ENCODE assay signal across 9 mouse cellular contexts in genomic region chr14:46384946-46385691, GRCm38 (mm10). TPM values are rescaled to one million over a fixed set of nuclear protein-coding genes. Genes with fewer than 3 reads are reported as not detected.
DNase-seq lines count a peak whose midpoint lies in the region; ATAC-seq and TF ChIP-seq lines count a peak whose summit lies in the region.
"Had no signal": no experiment of that assay in that cellular context is flagged by ENCODE, and none has a peak within 500 bp of the region (broad histone marks: within the 10 kb centered on the region; RNA-seq: fewer than 3 reads in every experiment).

No protein-coding gene starts in this region.

- H3K4me3 ChIP-seq in lung, embryonic 14.5 days (ENCODE audit: low read depth, low read length) = peak overlapping the region; percentile 61
- H3K4me3 ChIP-seq in forebrain, embryonic 12.5 days (replicated peaks) = peak overlapping the region; percentile 51
- H3K4me3 ChIP-seq in limb, embryonic 13.5 days = peak overlapping the region; percentile 61
- peak overlapping the region; percentile 59 for H3K4me3 ChIP-seq in stomach, embryonic 15.5 days (replicated peaks)

- H3K4me1 ChIP-seq in lung, embryonic 14.5 days (ENCODE audit: insufficient read depth) = peaks cover 14% of the 10 kb centered on the region
- peaks cover 44% of the 10 kb centered on the region for H3K4me1 ChIP-seq in forebrain, embryonic 12.5 days
- H3K4me1 ChIP-seq in limb, embryonic 13.5 days = peaks cover 75% of the 10 kb centered on the region
- peaks cover 17% of the 10 kb centered on the region; the same call in 1 of the 2 replicates for H3K4me1 ChIP-seq in stomach, embryonic 15.5 days

- DNase-seq in lung, embryonic 14.5 days = peak; percentile 34
- DNase-seq in lung, postnatal 25 days (ENCODE audit: low spot score) = no peak
- DNase-seq in layer of hippocampus, postnatal 25 days (ENCODE audit: extremely low spot score in 1 of 2, low spot score in 1 of 2) = no peak
- no peak for DNase-seq in frontal cortex, adult 2 months (ENCODE audit: extremely low spot score in 1 of 2, low spot score in 1 of 2)

- peak overlapping the region; percentile 58 for H3K9ac ChIP-seq in lung, embryonic 14.5 days
- H3K9ac ChIP-seq in forebrain, embryonic 12.5 days = peak overlapping the region; percentile 36; the same call in 1 of the 2 replicates
- H3K9ac ChIP-seq in limb, embryonic 13.5 days = peak overlapping the region; percentile 72
- H3K9ac ChIP-seq in stomach, embryonic 15.5 days = peak overlapping the region; percentile 10; the same call in 1 of the 2 replicates

- no peaks in the 10 kb centered on the region for H3K9me3 ChIP-seq in lung, embryonic 14.5 days (ENCODE audit: low read depth, low read length)
- no peaks in the 10 kb centered on the region for H3K9me3 ChIP-seq in forebrain, embryonic 12.5 days
- H3K9me3 ChIP-seq in limb, embryonic 13.5 days = no peaks in the 10 kb centered on the region
- no peaks in the 10 kb centered on the region for H3K9me3 ChIP-seq in stomach, embryonic 15.5 days

- ATAC-seq in lung, embryonic 14.5 days (ENCODE audit: insufficient read depth) = no peak
- no peak for ATAC-seq in forebrain, embryonic 12.5 days (ENCODE audit: low FRiP score)
- ATAC-seq in limb, embryonic 13.5 days (ENCODE audit: low FRiP score, low read depth) = no peak
- no peak for ATAC-seq in stomach, embryonic 15.5 days (ENCODE audit: insufficient read depth, low FRiP score, low read depth)
- no peak for ATAC-seq in megakaryocyte, adult 5-6 weeks (ENCODE audit: poor library complexity, severe bottlenecking)

- no peak for TF ChIP-seq CTCF in lung, embryonic 14.5 days (IDR thresholded peaks at IDR 0.05; ENCODE audit: low read depth)

- 8% methylated on average over 14 of the region's 14 CpGs for WGBS in lung, embryonic 14.5 days
- 5% methylated on average over 14 of the region's 14 CpGs for WGBS in forebrain, embryonic 12.5 days
- WGBS in limb, embryonic 13.5 days = 1% methylated on average over 14 of the region's 14 CpGs
- WGBS in stomach, embryonic 15.5 days = 15% methylated on average over 14 of the region's 14 CpGs

- H3K4me2 ChIP-seq in lung, embryonic 14.5 days = peak overlapping the region; percentile 62
- peak overlapping the region; percentile 76 for H3K4me2 ChIP-seq in forebrain, embryonic 12.5 days
- H3K4me2 ChIP-seq in limb, embryonic 13.5 days (replicated peaks) = peak overlapping the region; percentile 87
- H3K4me2 ChIP-seq in stomach, embryonic 15.5 days = peak overlapping the region; percentile 82

- peaks cover 38% of the 10 kb centered on the region for H3K36me3 ChIP-seq in lung, embryonic 14.5 days (ENCODE audit: insufficient read depth)
- H3K36me3 ChIP-seq in forebrain, embryonic 12.5 days (replicated peaks) = no peaks in the 10 kb centered on the region
- peaks cover 14% of the 10 kb centered on the region for H3K36me3 ChIP-seq in limb, embryonic 13.5 days
- H3K36me3 ChIP-seq in stomach, embryonic 15.5 days = no peaks in the 10 kb centered on the region

- H3K27ac ChIP-seq in lung, embryonic 14.5 days (ENCODE audit: low read depth) = 0 out of 2 replicates have a peak overlapping the region, but pooled peaks have one; percentile 18
- H3K27ac ChIP-seq in forebrain, embryonic 12.5 days = no peak overlapping the region
- peak overlapping the region; percentile 83 for H3K27ac ChIP-seq in limb, embryonic 13.5 days
- 0 out of 2 replicates have a peak overlapping the region, but pooled peaks have one; percentile 11 for H3K27ac ChIP-seq in stomach, embryonic 15.5 days

- peaks cover 4% of the 10 kb centered on the region for H3K27me3 ChIP-seq in lung, embryonic 14.5 days (ENCODE audit: insufficient read depth, low read length)
- peaks cover 93% of the 10 kb centered on the region for H3K27me3 ChIP-seq in forebrain, embryonic 12.5 days
- H3K27me3 ChIP-seq in limb, embryonic 13.5 days = peaks cover 20% of the 10 kb centered on the region
- peaks cover 17% of the 10 kb centered on the region for H3K27me3 ChIP-seq in stomach, embryonic 15.5 days (replicated peaks)

RNA-seq across cellular contexts. Expression of gene Bmp4, which starts 5.3 kb away (rescaled TPM):
- 57.3 and 62.0 TPM in 2 replicates for polyA plus RNA-seq in lung, embryonic 14.5 days (2014; fragmentation: Nextera tagmentation; extraction: Ambion mirVana)
- 8.6 and 13.4 TPM in 2 replicates for polyA plus RNA-seq in forebrain, embryonic 12.5 days (2016; fragmentation: Nextera tagmentation; extraction: Ambion mirVana)
- polyA plus RNA-seq in limb, embryonic 13.5 days (2015; fragmentation: Nextera tagmentation; extraction: Ambion mirVana) = 34.2 and 40.3 TPM in 2 replicates
- 58.1 and 60.5 TPM in 2 replicates for polyA plus RNA-seq in stomach, embryonic 15.5 days (2015; fragmentation: Nextera tagmentation; extraction: Ambion mirVana)
- total RNA-seq in layer of hippocampus, postnatal 25 days (2021) = 1 to 10 TPM; 5.9 to 8.0 TPM
- 5.4 and 8.1 TPM in 2 replicates for polyA plus RNA-seq in frontal cortex, adult 2 months (2012; rRNA removed)
- 0.74 TPM in 1 of 2 replicates, not detected in the other for total RNA-seq in megakaryocyte, adult 5-6 weeks (2015)
- not detected in 2 replicates for total RNA-seq in megakaryocyte, adult 5-6 weeks (2017)
- total RNA-seq: granulocyte monocyte progenitor cell, adult 5-6 weeks had no signal

RNA-seq across cellular contexts. Expression of gene Gm15217, which starts 5.9 kb away (rescaled TPM):
- 0.53 and 0.61 TPM in 2 replicates for polyA plus RNA-seq in lung, embryonic 14.5 days (2014; fragmentation: Nextera tagmentation; extraction: Ambion mirVana)
- not detected in 2 replicates for polyA plus RNA-seq in forebrain, embryonic 12.5 days (2016; fragmentation: Nextera tagmentation; extraction: Ambion mirVana)
- 0.34 TPM in 1 of 2 replicates, not detected in the other for polyA plus RNA-seq in limb, embryonic 13.5 days (2015; fragmentation: Nextera tagmentation; extraction: Ambion mirVana)
- polyA plus RNA-seq in stomach, embryonic 15.5 days (2015; fragmentation: Nextera tagmentation; extraction: Ambion mirVana) = 0.24 TPM in 1 of 2 replicates, not detected in the other
- total RNA-seq in layer of hippocampus, postnatal 25 days (2021) = not detected
- not detected in 2 replicates for polyA plus RNA-seq in frontal cortex, adult 2 months (2012; rRNA removed)
- total RNA-seq in megakaryocyte, adult 5-6 weeks (2015) = not detected in 2 replicates
- not detected in 2 replicates for total RNA-seq in megakaryocyte, adult 5-6 weeks (2017)
- total RNA-seq: granulocyte monocyte progenitor cell, adult 5-6 weeks had no signal

Comparison
In these comparisons a context has a peak if more than half of its experiments do, and no peak if none do; other contexts are left out.
1. H3K9ac ChIP-seq: peak in every context shown above with its lines; median percentile 72 in limb, embryonic 13.5 days; 58 in lung, embryonic 14.5 days; 36 in forebrain, embryonic 12.5 days; 10 in stomach, embryonic 15.5 days.